Mouse (Mus musculus) ES-E14 (cell line): ENCODE measurements around the gene Il13.

Source experiments
- CHD2 ChIP-seq: IDR thresholded peaks from 2 replicates; pipeline ENCODE4 v1.6.1; 2014; ENCODE audit warnings: mild to moderate bottlenecking, low read depth, low read length, inconsistent platforms
- HCFC1 ChIP-seq: IDR thresholded peaks from 2 replicates; pipeline ENCODE4 v1.6.1; 2012; ENCODE audit warnings: low read length, inconsistent platforms, borderline replicate concordance; ENCODE audit not compliant: insufficient read depth
- MAFK ChIP-seq: IDR thresholded peaks from 2 replicates; pipeline ENCODE4 v1.6.1; 2014; ENCODE audit warnings: mild to moderate bottlenecking, low read depth, low read length, inconsistent platforms; ENCODE audit not compliant: insufficient read depth
- ZC3H11A ChIP-seq: IDR thresholded peaks from 2 replicates; pipeline ENCODE4 v1.6.1; 2012; ENCODE audit warnings: low read depth, mild to moderate bottlenecking, inconsistent platforms, low read length, borderline replicate concordance
- ZNF384 ChIP-seq: IDR thresholded peaks from 2 replicates; pipeline ENCODE4 v1.6.1; 2012; ENCODE audit warnings: low read depth, low read length, inconsistent platforms

DNA sequence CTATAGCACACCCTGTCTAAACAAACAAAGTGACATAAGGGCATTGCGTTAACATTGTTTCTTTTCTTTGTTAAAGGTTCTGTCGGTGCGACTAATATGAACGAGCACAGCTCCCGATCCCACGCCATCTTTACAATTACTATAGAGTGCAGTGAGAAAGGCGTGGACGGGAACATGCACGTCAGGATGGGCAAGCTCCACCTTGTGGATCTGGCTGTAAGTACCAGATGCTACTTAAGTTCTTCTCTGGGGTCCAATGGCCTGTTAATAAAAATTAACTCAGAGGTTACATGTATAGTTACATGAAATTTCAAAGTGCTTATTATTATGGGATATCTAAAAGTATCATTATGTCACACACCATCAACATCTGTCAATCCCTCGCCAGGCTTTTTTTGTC lies 51.4 kb downstream of the Il13 start:
- TF ChIP-seq HCFC1 (no peak), ZNF384 (no peak), ZC3H11A (no peak), MAFK (no peak), CHD2 (no peak)
